In the genomic region with DNA sequence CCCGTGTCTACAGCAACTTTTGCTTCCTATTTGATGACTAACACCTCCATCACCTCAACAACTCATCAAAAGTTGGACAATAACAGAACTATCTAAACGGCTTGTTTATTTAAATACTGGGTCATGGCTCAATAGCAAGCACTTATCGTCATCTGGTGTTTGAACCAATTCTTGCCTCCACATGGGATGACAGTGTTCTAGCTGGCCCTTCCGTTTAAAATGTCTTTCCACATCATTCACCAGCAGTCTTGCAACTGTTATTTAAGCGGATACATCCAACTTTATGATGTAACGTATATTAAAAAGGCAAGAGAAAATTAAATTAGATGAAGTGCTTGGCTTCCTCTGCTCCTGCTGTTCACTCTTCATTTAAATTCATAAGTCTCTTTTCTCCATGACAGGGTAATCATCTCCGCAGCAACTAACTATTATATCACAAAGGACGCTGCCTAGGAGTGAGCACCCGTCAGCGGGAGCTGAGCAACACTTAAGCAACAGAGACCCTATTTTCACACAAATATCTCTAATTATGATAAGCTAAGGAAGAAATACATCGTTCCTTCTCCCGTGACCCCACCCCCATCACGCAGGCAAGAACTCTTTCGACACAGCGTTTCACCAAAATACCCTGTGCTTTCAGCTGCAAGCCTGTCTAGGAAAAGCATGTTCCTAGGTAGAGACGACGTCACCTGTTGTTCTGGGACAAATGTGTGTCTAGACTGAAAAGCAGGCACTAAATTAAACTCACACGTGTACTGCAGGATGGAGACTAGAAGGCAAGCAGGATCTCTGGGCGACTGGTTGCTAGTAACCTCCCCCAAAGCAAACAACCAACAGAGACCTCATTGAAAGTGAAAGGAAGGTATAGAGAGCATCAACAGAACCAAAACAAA, we compare ENCODE assay signal across 14 mouse cellular contexts. TPM values are rescaled to one million over a fixed set of nuclear protein-coding genes. Genes with fewer than 3 reads are reported as not detected.
A peak's percentile ranks its signal among the peaks of the same experiment; 100 is the strongest.
DNase-seq lines count a peak whose midpoint lies in the region; ATAC-seq and TF ChIP-seq lines count a peak whose summit lies in the region.
"Had no signal": no experiment of that assay in that cellular context is flagged by ENCODE, and none has a peak within 500 bp of the region (broad histone marks: within the 10 kb centered on the region; RNA-seq: fewer than 3 reads in every experiment).

No protein-coding gene starts in this region.

- peak overlapping the region; percentile 12; the same call in 1 of the 2 replicates for H3K4me2 ChIP-seq in heart, embryonic 13.5 days
- H3K4me2 ChIP-seq in lung, postnatal 0 days (replicated peaks; ENCODE audit: low read depth, low read length) = no peak overlapping the region; the same call in 1 of the 2 replicates
- 0 out of 2 replicates have a peak overlapping the region, but pooled peaks have one; percentile 1 for H3K4me2 ChIP-seq in forebrain, postnatal 0 days (ENCODE audit: low read depth)
- H3K4me2 ChIP-seq in midbrain, postnatal 0 days (ENCODE audit: low read depth, low read length, poor library complexity, severe bottlenecking) = peak overlapping the region; percentile 13; the same call in 1 of the 2 replicates
- H3K4me2 ChIP-seq: embryonic facial prominence, embryonic 15.5 days; neural tube, embryonic 12.5 days had no signal

- no peaks in the 10 kb centered on the region for H3K36me3 ChIP-seq in heart, embryonic 13.5 days
- H3K36me3 ChIP-seq in lung, postnatal 0 days (ENCODE audit: insufficient read depth, low read length) = no peaks in the 10 kb centered on the region
- no peaks in the 10 kb centered on the region for H3K36me3 ChIP-seq in forebrain, postnatal 0 days (ENCODE audit: insufficient read depth)
- H3K36me3 ChIP-seq in midbrain, postnatal 0 days (ENCODE audit: insufficient read depth, low read length) = no peaks in the 10 kb centered on the region
- H3K36me3 ChIP-seq: embryonic facial prominence, embryonic 15.5 days; neural tube, embryonic 12.5 days had no signal

- no peak for TF ChIP-seq EP300 in lung, postnatal 0 days (IDR thresholded peaks at IDR 0.05)

- no peak for DNase-seq in heart, postnatal 25 days (ENCODE audit: low spot score)
- peak; percentile 79 for DNase-seq in lung, postnatal 0 days (ENCODE audit: low spot score)
- DNase-seq in lung, postnatal 14 days = no peak
- peak; percentile 37 for DNase-seq in forebrain, postnatal 0 days
- no peak for DNase-seq in midbrain, postnatal 0 days (ENCODE audit: low spot score)
- no peak for DNase-seq in kidney, adult 18-20 months
- DNase-seq in cerebellum, adult 8-10 months = no peak
- DNase-seq: cerebellum, adult 11-12 months; heart, postnatal 10 days; kidney, adult 2 months; lung, adult 18-20 months had no signal

- no peaks in the 10 kb centered on the region for H3K27me3 ChIP-seq in heart, embryonic 13.5 days (replicated peaks)
- H3K27me3 ChIP-seq in lung, postnatal 0 days (replicated peaks; ENCODE audit: insufficient read depth, low read length) = no peaks in the 10 kb centered on the region
- H3K27me3 ChIP-seq in forebrain, postnatal 0 days (ENCODE audit: insufficient read depth, low read length) = no peaks in the 10 kb centered on the region
- H3K27me3 ChIP-seq in midbrain, postnatal 0 days (ENCODE audit: insufficient read depth, low read length) = no peaks in the 10 kb centered on the region
- H3K27me3 ChIP-seq: embryonic facial prominence, embryonic 15.5 days; neural tube, embryonic 12.5 days had no signal

- H3K9ac ChIP-seq in heart, embryonic 13.5 days = no peak overlapping the region; the same call in 1 of the 2 replicates
- no peak overlapping the region for H3K9ac ChIP-seq in lung, postnatal 0 days (replicated peaks; ENCODE audit: low read depth)
- no peak overlapping the region for H3K9ac ChIP-seq in forebrain, postnatal 0 days
- H3K9ac ChIP-seq in midbrain, postnatal 0 days (replicated peaks; ENCODE audit: low read length, poor library complexity, severe bottlenecking) = no peak overlapping the region
- H3K9ac ChIP-seq: embryonic facial prominence, embryonic 15.5 days; neural tube, embryonic 12.5 days had no signal

- no peaks in the 10 kb centered on the region for H3K9me3 ChIP-seq in heart, embryonic 13.5 days
- H3K9me3 ChIP-seq in lung, postnatal 0 days (ENCODE audit: low read length) = no peaks in the 10 kb centered on the region
- no peaks in the 10 kb centered on the region for H3K9me3 ChIP-seq in forebrain, postnatal 0 days (ENCODE audit: low read length)
- no peaks in the 10 kb centered on the region for H3K9me3 ChIP-seq in midbrain, postnatal 0 days (ENCODE audit: low read length)
- H3K9me3 ChIP-seq: embryonic facial prominence, embryonic 15.5 days; neural tube, embryonic 12.5 days had no signal

- ATAC-seq in heart, embryonic 13.5 days (ENCODE audit: extremely low read depth, insufficient number of reproducible peaks, low FRiP score, low TSS enrichment) = no peak
- peak; percentile 83 for ATAC-seq in lung, postnatal 0 days
- ATAC-seq in forebrain, postnatal 0 days = peak; percentile 84
- ATAC-seq in midbrain, postnatal 0 days (ENCODE audit: low FRiP score) = no peak

- peaks cover 3% of the 10 kb centered on the region; the same call in 1 of the 2 replicates for H3K4me1 ChIP-seq in heart, embryonic 13.5 days
- peaks cover 4% of the 10 kb centered on the region; the same call in 1 of the 2 replicates for H3K4me1 ChIP-seq in lung, postnatal 0 days (ENCODE audit: insufficient read depth, low read depth, low read length)
- no peaks in the 10 kb centered on the region for H3K4me1 ChIP-seq in forebrain, postnatal 0 days (ENCODE audit: insufficient read depth)
- no peaks in the 10 kb centered on the region for H3K4me1 ChIP-seq in midbrain, postnatal 0 days (ENCODE audit: insufficient read depth, low read length)
- H3K4me1 ChIP-seq: neural tube, embryonic 12.5 days had no signal

- H3K4me3 ChIP-seq in heart, embryonic 13.5 days = no peak overlapping the region
- H3K4me3 ChIP-seq in lung, postnatal 0 days (ENCODE audit: low read depth, low read length) = no peak overlapping the region
- no peak overlapping the region for H3K4me3 ChIP-seq in forebrain, postnatal 0 days (ENCODE audit: low read depth, low read length)
- H3K4me3 ChIP-seq in midbrain, postnatal 0 days (ENCODE audit: low read depth, low read length) = no peak overlapping the region
- H3K4me3 ChIP-seq: embryonic facial prominence, embryonic 15.5 days; neural tube, embryonic 12.5 days had no signal

- no peak for TF ChIP-seq CTCF in lung, postnatal 0 days (IDR thresholded peaks at IDR 0.05)
- TF ChIP-seq CTCF in forebrain, postnatal 0 days (IDR thresholded peaks at IDR 0.05; ENCODE audit: low read depth) = no peak
- no peak for TF ChIP-seq CTCF in midbrain, postnatal 0 days (IDR thresholded peaks at IDR 0.05)

- no peak overlapping the region for H3K27ac ChIP-seq in heart, embryonic 13.5 days (replicated peaks)
- no peak overlapping the region for H3K27ac ChIP-seq in lung, postnatal 0 days (ENCODE audit: low read length)
- H3K27ac ChIP-seq in forebrain, postnatal 0 days (ENCODE audit: low read depth, low read length) = no peak overlapping the region
- H3K27ac ChIP-seq in midbrain, postnatal 0 days (ENCODE audit: low read depth, low read length) = no peak overlapping the region
- H3K27ac ChIP-seq: embryonic facial prominence, embryonic 15.5 days; neural tube, embryonic 12.5 days had no signal

- intact Hi-C loops in heart, postnatal 25 days (cut with DNase I) = no loop called here

- 53% methylated on average over 19 of the region's 19 CpGs for WGBS in heart, embryonic 13.5 days
- 47% methylated on average over 19 of the region's 19 CpGs for WGBS in lung, postnatal 0 days
- 30% methylated on average over 19 of the region's 19 CpGs for WGBS in forebrain, postnatal 0 days
- 37% methylated on average over 19 of the region's 19 CpGs for WGBS in midbrain, postnatal 0 days

RNA-seq across cellular contexts. Expression of gene Fam129a, which starts 20.2 kb away (rescaled TPM):
- polyA plus RNA-seq in heart, embryonic 13.5 days (2015; fragmentation: Nextera tagmentation; extraction: Ambion mirVana) = 4.5 and 4.7 TPM in 2 replicates
- 10 to 100 TPM; 12.9 to 19.3 TPM for total RNA-seq in heart, postnatal 25 days (2021)
- 12.9 and 13.1 TPM in 2 replicates for polyA plus RNA-seq in lung, postnatal 0 days (2015; fragmentation: Nextera tagmentation; extraction: Ambion mirVana)
- 0.92 and 2.9 TPM in 2 replicates for total RNA-seq in forebrain, postnatal 0 days (2014; rRNA removed)
- polyA plus RNA-seq in forebrain, postnatal 0 days (2015; fragmentation: Nextera tagmentation; extraction: Ambion mirVana) = 0.75 and 0.93 TPM in 2 replicates
- 1.4 and 3.5 TPM in 2 replicates for total RNA-seq in midbrain, postnatal 0 days (2014; rRNA removed)
- 1.2 and 1.6 TPM in 2 replicates for polyA plus RNA-seq in midbrain, postnatal 0 days (2015; fragmentation: Nextera tagmentation; extraction: Ambion mirVana)

RNA-seq across cellular contexts. Expression of gene Rnf2, which starts 50.1 kb away (rescaled TPM):
- 60.8 and 65.7 TPM in 2 replicates for polyA plus RNA-seq in heart, embryonic 13.5 days (2015; fragmentation: Nextera tagmentation; extraction: Ambion mirVana)
- total RNA-seq in heart, postnatal 25 days (2021) = 10 to 100 TPM; 15.6 to 18.3 TPM
- polyA plus RNA-seq in lung, postnatal 0 days (2015; fragmentation: Nextera tagmentation; extraction: Ambion mirVana) = 41.9 TPM in 2 replicates
- 83.1 and 84.2 TPM in 2 replicates for total RNA-seq in forebrain, postnatal 0 days (2014; rRNA removed)
- 76.6 and 78.4 TPM in 2 replicates for polyA plus RNA-seq in forebrain, postnatal 0 days (2015; fragmentation: Nextera tagmentation; extraction: Ambion mirVana)
- 68.1 and 77.1 TPM in 2 replicates for total RNA-seq in midbrain, postnatal 0 days (2014; rRNA removed)
- polyA plus RNA-seq in midbrain, postnatal 0 days (2015; fragmentation: Nextera tagmentation; extraction: Ambion mirVana) = 73.9 and 77.8 TPM in 2 replicates

Comparison
In these comparisons a context has a peak if more than half of its experiments do, and no peak if none do; other contexts are left out.
1. DNase-seq: peak in lung, postnatal 0 days (single experiment) and forebrain, postnatal 0 days (single experiment); none in heart, postnatal 25 days (single experiment), lung, postnatal 14 days (single experiment), midbrain, postnatal 0 days (single experiment), kidney, adult 18-20 months (single experiment) and cerebellum, adult 8-10 months (single experiment).
2. ATAC-seq: peak in lung, postnatal 0 days (single experiment) and forebrain, postnatal 0 days (single experiment); none in heart, embryonic 13.5 days (single experiment) and midbrain, postnatal 0 days (single experiment).